Mouse (Mus musculus): ENCODE data around the gene Ino80e. TPM values are rescaled to one million over a fixed set of nuclear protein-coding genes. Genes with fewer than 3 reads are reported as not detected.

Gene Ino80e
- total and polyA plus RNA-seq, 2 experiments from 2014 or later, result 16.6 to 37.0 TPM

DNA sequence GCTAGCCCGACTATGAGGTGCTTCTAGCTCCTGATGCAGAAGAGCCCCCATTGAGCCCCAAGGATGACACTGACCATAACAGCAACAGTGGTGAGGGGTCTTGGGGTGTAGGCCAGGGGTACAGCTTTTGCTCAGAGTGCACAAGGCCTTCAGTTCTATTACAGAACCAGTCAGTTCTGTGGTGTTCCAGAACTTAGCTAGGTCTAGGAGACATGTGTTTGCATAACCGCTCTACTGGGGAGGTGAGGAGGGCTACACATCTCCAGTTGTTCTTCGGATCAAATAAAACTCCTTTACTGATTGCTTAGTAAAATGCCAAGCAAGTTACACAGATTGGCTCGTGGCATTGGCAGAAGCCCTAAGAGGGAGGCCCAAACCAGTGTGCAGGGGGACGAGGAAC is 30.6 kb downstream of the Ino80e start, which contains the start of gene 4930451I11Rik:
4930451I11Rik (minus strand) TSS at position 101 of the 400 bp plus-strand sequence.
- WGBS, result 46% methylated on average over 5 of the region's 5 CpGs
- Histone ChIP-seq H3K9me3 (replicated peaks; ENCODE audit: control insufficient read depth, low read length) (no peaks in the 10 kb centered on the region), H3K4me2 (ENCODE audit: low read depth, low read length) (peak within 1 kb of the TSS; percentile 53), H3K27me3 (ENCODE audit: control insufficient read depth, insufficient read depth, low read length) (peaks cover 12% of the 10 kb centered on the region; the same call in 1 of the 2 replicates), H3K4me3 (ENCODE audit: low read depth, low read length) (0 out of 2 replicates have a peak within 1 kb of the TSS, but pooled peaks have one; percentile 21), H3K36me3 (replicated peaks; ENCODE audit: control insufficient read depth, insufficient read depth, low read length) (no peaks in the 10 kb centered on the region), H3K9ac (replicated peaks; ENCODE audit: low read depth, low read length) (no peak within 1 kb of the TSS), H3K27ac (ENCODE audit: low read depth) (no peak within 1 kb of the TSS), H3K4me1 (ENCODE audit: control insufficient read depth, insufficient read depth) (peaks cover 5% of the 10 kb centered on the region; the same call in 1 of the 2 replicates)
- no peak for TF ChIP-seq EP300 (IDR thresholded peaks at IDR 0.05; ENCODE audit: low read depth)
- TF ChIP-seq CTCF (IDR thresholded peaks at IDR 0.05; ENCODE audit: low read depth), result no peak
- no peak for ATAC-seq (ENCODE audit: insufficient read depth, low read depth)
- no peak for DNase-seq (ENCODE audit: low spot score)

DNA sequence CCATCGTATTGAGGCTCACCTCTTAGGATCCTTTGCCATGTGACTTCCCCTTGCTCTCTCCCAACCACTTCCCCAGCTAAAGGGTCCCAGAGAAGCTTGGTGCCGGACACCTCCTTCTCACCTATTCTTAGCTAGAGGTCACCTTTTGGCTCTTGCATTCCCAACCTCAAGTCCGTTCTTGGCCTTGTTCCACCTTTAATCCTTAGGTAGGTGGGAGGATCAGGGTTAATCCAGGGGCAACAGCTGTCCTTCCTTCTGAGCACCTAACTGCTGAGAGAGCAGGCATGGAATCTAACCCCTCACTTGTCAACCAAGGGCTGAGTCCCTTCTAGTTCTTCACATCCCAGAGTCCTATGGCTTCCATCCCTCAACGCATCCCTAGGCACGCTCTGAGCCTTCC is 36.2 kb downstream of the Ino80e start:
- H3K4me3 ChIP-seq (ENCODE audit: low read depth, low read length), result no peak overlapping the region
- H3K36me3 ChIP-seq (replicated peaks; ENCODE audit: control insufficient read depth, insufficient read depth, low read length), result no peaks in the 10 kb centered on the region
- no peak for TF ChIP-seq EP300 (IDR thresholded peaks at IDR 0.05; ENCODE audit: low read depth)
- TF ChIP-seq CTCF (IDR thresholded peaks at IDR 0.05; ENCODE audit: low read depth), result no peak
- no peaks in the 10 kb centered on the region for H3K9me3 ChIP-seq (replicated peaks; ENCODE audit: control insufficient read depth, low read length)
- ATAC-seq (ENCODE audit: insufficient read depth, low read depth) (no peak), DNase-seq (ENCODE audit: low spot score) (no peak)
- H3K27ac ChIP-seq (ENCODE audit: low read depth), result no peak overlapping the region
- H3K4me1 ChIP-seq (ENCODE audit: control insufficient read depth, insufficient read depth), result no peaks in the 10 kb centered on the region; the same call in 1 of the 2 replicates
- peaks cover 42% of the 10 kb centered on the region for H3K27me3 ChIP-seq (ENCODE audit: control insufficient read depth, insufficient read depth, low read length)
- WGBS, result 57% methylated on average over 5 of the region's 5 CpGs
- H3K4me2 ChIP-seq (ENCODE audit: low read depth, low read length), result no peak overlapping the region
- no peak overlapping the region for H3K9ac ChIP-seq (replicated peaks; ENCODE audit: low read depth, low read length)

DNA sequence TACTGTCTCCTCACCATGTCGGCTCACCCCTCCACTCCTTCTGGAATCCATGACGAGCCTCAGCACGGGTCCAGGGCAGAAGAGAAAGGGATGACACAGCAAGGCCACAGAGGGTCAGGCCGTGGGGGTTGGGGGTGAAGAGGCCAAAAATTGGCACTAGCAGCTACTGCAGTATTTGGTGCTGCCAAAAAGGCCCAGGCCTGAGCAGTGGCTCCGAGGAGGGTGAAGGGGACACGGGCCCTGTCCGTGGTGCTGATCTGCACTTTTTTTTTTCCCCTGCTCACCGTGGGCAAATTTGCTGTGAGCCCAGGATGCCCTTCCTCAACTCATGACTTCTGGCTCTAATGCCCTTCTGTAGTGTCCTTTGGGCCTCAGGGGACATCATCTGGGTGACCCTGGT is 36.8 kb downstream of the Ino80e start:
- H3K4me1 ChIP-seq (ENCODE audit: control insufficient read depth, insufficient read depth), result no peaks in the 10 kb centered on the region; the same call in 1 of the 2 replicates
- H3K27ac ChIP-seq (ENCODE audit: low read depth), result no peak overlapping the region
- H3K27me3 ChIP-seq (ENCODE audit: control insufficient read depth, insufficient read depth, low read length), result peaks cover 42% of the 10 kb centered on the region
- WGBS, result 13% methylated on average over 8 of the region's 8 CpGs
- no peak overlapping the region for H3K4me3 ChIP-seq (ENCODE audit: low read depth, low read length)
- ATAC-seq (ENCODE audit: insufficient read depth, low read depth), result no peak
- no peak for DNase-seq (ENCODE audit: low spot score)
- no peak for TF ChIP-seq EP300 (IDR thresholded peaks at IDR 0.05; ENCODE audit: low read depth)
- TF ChIP-seq CTCF (IDR thresholded peaks at IDR 0.05; ENCODE audit: low read depth), result no peak
- no peak overlapping the region for H3K4me2 ChIP-seq (ENCODE audit: low read depth, low read length)
- H3K9me3 ChIP-seq (replicated peaks; ENCODE audit: control insufficient read depth, low read length), result no peaks in the 10 kb centered on the region
- H3K36me3 ChIP-seq (replicated peaks; ENCODE audit: control insufficient read depth, insufficient read depth, low read length), result no peaks in the 10 kb centered on the region
- no peak overlapping the region for H3K9ac ChIP-seq (replicated peaks; ENCODE audit: low read depth, low read length)

DNA sequence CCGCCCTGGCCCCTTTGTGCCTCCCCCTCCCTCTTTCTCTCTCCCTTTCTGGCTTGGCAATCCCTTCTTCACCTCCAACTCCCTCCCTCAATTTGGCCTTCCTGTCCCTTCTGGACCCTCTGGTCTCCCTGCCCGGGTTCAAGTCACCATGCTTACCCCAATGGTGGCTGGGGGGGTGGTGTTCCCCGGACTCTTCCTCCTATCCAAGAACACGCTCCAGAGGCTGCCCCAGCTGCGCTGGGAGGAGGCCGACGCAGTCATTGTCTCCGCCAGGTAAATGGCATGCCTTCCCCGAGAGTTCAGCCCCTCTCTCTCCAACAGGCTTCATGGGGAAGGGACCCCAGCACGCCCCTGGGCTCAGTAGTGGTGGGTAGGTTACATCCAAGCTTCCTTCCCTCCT is 38.2 kb downstream of the Ino80e start:
- no peak for DNase-seq (ENCODE audit: low spot score)
- TF ChIP-seq CTCF (IDR thresholded peaks at IDR 0.05; ENCODE audit: low read depth), result no peak
- TF ChIP-seq EP300 (IDR thresholded peaks at IDR 0.05; ENCODE audit: low read depth), result no peak
- Histone ChIP-seq H3K9ac (replicated peaks; ENCODE audit: low read depth, low read length) (no peak overlapping the region), H3K4me3 (ENCODE audit: low read depth, low read length) (no peak overlapping the region), H3K36me3 (replicated peaks; ENCODE audit: control insufficient read depth, insufficient read depth, low read length) (no peaks in the 10 kb centered on the region), H3K9me3 (replicated peaks; ENCODE audit: control insufficient read depth, low read length) (no peaks in the 10 kb centered on the region), H3K27me3 (ENCODE audit: control insufficient read depth, insufficient read depth, low read length) (peaks cover 31% of the 10 kb centered on the region), H3K4me1 (ENCODE audit: control insufficient read depth, insufficient read depth) (no peaks in the 10 kb centered on the region; the same call in 1 of the 2 replicates), H3K27ac (ENCODE audit: low read depth) (no peak overlapping the region), H3K4me2 (ENCODE audit: low read depth, low read length) (no peak overlapping the region)
- ATAC-seq (ENCODE audit: insufficient read depth, low read depth), result no peak
- WGBS, result 15% methylated on average over 10 of the region's 10 CpGs

DNA sequence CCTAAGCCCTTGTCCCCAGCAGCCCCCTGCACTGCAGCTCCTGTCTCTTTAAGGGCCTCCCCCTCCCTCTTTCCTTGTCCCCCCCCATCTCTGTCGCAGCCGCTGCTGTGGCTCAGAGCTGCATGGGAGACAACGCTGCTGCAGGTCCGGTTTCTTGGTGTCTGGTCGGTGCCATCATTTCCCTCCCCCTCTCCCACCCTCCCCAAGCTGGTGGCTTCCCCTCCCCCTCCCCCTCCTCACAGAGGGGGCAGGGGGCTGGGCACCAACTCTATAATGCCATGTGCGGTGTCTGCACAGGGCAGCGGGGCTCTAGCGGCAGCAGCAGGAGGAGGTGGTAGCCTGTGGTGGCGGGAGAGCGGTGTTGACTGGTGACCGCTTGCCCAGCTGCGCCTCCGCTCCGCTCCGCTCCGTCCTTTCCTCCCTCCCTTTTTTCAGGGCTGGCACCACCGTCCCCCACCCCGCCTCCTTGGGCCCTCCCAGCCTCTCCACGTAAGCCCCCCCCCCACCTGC is 38.9 kb downstream of the Ino80e start:
- Histone ChIP-seq H3K4me2 (ENCODE audit: low read depth, low read length) (peak overlapping the region; percentile 57), H3K4me3 (ENCODE audit: low read depth, low read length) (peak overlapping the region; percentile 24), H3K9ac (replicated peaks; ENCODE audit: low read depth, low read length) (no peak overlapping the region; the same call in 1 of the 2 replicates), H3K27me3 (ENCODE audit: control insufficient read depth, insufficient read depth, low read length) (peaks cover 30% of the 10 kb centered on the region), H3K36me3 (replicated peaks; ENCODE audit: control insufficient read depth, insufficient read depth, low read length) (no peaks in the 10 kb centered on the region), H3K4me1 (ENCODE audit: control insufficient read depth, insufficient read depth) (no peaks in the 10 kb centered on the region; the same call in 1 of the 2 replicates), H3K9me3 (replicated peaks; ENCODE audit: control insufficient read depth, low read length) (no peaks in the 10 kb centered on the region), H3K27ac (ENCODE audit: low read depth) (no peak overlapping the region)
- ATAC-seq (ENCODE audit: insufficient read depth, low read depth) (0 out of 2 replicates have a peak, but pooled peaks have one; percentile 18), DNase-seq (ENCODE audit: low spot score) (no peak)
- TF ChIP-seq EP300 (IDR thresholded peaks at IDR 0.05; ENCODE audit: low read depth), result no peak
- TF ChIP-seq CTCF (IDR thresholded peaks at IDR 0.05; ENCODE audit: low read depth), result no peak
- 3% methylated on average over 18 of the region's 19 CpGs for WGBS

DNA sequence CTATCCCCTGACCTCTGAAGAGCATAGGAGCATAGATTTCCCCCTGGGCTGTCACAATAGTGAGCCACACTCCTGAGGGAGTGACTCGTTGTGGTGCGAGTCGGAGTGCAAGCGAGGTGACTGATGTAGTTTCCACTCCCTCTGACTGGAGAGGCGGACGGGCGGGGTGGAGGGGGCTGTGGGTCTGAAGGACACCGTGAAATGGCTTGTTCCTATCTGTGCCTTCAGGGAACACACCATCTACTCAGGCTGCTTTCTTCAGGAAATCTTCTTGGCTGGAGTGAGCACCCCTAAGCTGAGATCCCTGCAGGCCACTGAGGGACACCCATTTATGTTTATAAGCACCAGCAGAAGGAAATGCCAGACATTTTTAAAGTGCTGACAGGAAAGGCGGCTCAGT is 39.4 kb downstream of the Ino80e start:
- Histone ChIP-seq H3K9me3 (replicated peaks; ENCODE audit: control insufficient read depth, low read length) (no peaks in the 10 kb centered on the region), H3K27ac (ENCODE audit: low read depth) (no peak overlapping the region), H3K9ac (replicated peaks; ENCODE audit: low read depth, low read length) (no peak overlapping the region), H3K4me2 (ENCODE audit: low read depth, low read length) (peak overlapping the region; percentile 57; the same call in 1 of the 2 replicates), H3K36me3 (replicated peaks; ENCODE audit: control insufficient read depth, insufficient read depth, low read length) (no peaks in the 10 kb centered on the region), H3K27me3 (ENCODE audit: control insufficient read depth, insufficient read depth, low read length) (peaks cover 30% of the 10 kb centered on the region), H3K4me1 (ENCODE audit: control insufficient read depth, insufficient read depth) (no peaks in the 10 kb centered on the region; the same call in 1 of the 2 replicates), H3K4me3 (ENCODE audit: low read depth, low read length) (no peak overlapping the region)
- no peak for DNase-seq (ENCODE audit: low spot score)
- no peak for ATAC-seq (ENCODE audit: insufficient read depth, low read depth)
- 24% methylated on average over 9 of the region's 9 CpGs for WGBS
- TF ChIP-seq EP300 (IDR thresholded peaks at IDR 0.05; ENCODE audit: low read depth) (no peak), CTCF (IDR thresholded peaks at IDR 0.05; ENCODE audit: low read depth) (no peak)
